Mouse (Mus musculus) kidney, adult 11 months (tissue): ENCODE results near the gene Terf2.
A peak's percentile ranks its signal among the peaks of the same experiment; 100 is the strongest.
"Not testable (repeated sequence)": the region's sequence is repeated elsewhere in the genome, so short reads cannot be mapped to it uniquely, and the experiment has no call there.

ENCODE experiments used
- DNase-seq: peaks from one replicate; pipeline ENCODE4 v3.0.0; 2022

Gene Terf2

GRCm38 (mm10) chr8:107114150-107115007 lies 18.0 kb upstream of the Terf2 start:
- no peak for DNase-seq

GRCm38 (mm10) chr8:107113209-107113608 lies 16.9 kb upstream of the Terf2 start:
- DNase-seq, result no peak

GRCm38 (mm10) chr8:107111340-107112105 lies 15.2 kb upstream of the Terf2 start:
- DNase-seq, result no peak

GRCm38 (mm10) chr8:107110629-107111330 lies 14.4 kb upstream of the Terf2 start:
- DNase-seq, result no peak

GRCm38 (mm10) chr8:107109816-107110435 lies 13.6 kb upstream of the Terf2 start:
- DNase-seq, result no peak

GRCm38 (mm10) chr8:107108978-107109720 lies 12.8 kb upstream of the Terf2 start:
- no peak for DNase-seq

- DNase-seq, result not testable (repeated sequence)
Observed at GRCm38 (mm10) chr8:107108089-107108488, 11.7 kb upstream of the Terf2 start.

GRCm38 (mm10) chr8:107104547-107104946 lies 8.2 kb upstream of the Terf2 start:
- no peak for DNase-seq

- no peak for DNase-seq
Observed at GRCm38 (mm10) chr8:107100635-107101034, 4.3 kb upstream of the Terf2 start.

GRCm38 (mm10) chr8:107095717-107096365 lies 506 bp downstream of the Terf2 start:
- no peak for DNase-seq

GRCm38 (mm10) chr8:107090531-107090930 lies 5.8 kb downstream of the Terf2 start:
- DNase-seq, result no peak

- no peak for DNase-seq
Observed at GRCm38 (mm10) chr8:107088526-107089063, 7.8 kb downstream of the Terf2 start.

GRCm38 (mm10) chr8:107086018-107086417 lies 10.3 kb downstream of the Terf2 start:
- no peak for DNase-seq

GRCm38 (mm10) chr8:107085358-107085757 lies 11.0 kb downstream of the Terf2 start:
- DNase-seq, result no peak

GRCm38 (mm10) chr8:107076239-107076888 lies 20.0 kb downstream of the Terf2 start:
- no peak for DNase-seq

GRCm38 (mm10) chr8:107074128-107074527 lies 22.2 kb downstream of the Terf2 start:
- DNase-seq, result no peak

- DNase-seq, result no peak
Observed at GRCm38 (mm10) chr8:107073706-107074105, 22.6 kb downstream of the Terf2 start.

GRCm38 (mm10) chr8:107065511-107066496 lies 30.5 kb downstream of the Terf2 start, which contains the start of gene Tmed6:
Gene Tmed6 (minus strand): TSS chr8:107065644.
- DNase-seq, result peak; percentile 89

GRCm38 (mm10) chr8:107062613-107063012 lies 33.7 kb downstream of the Terf2 start:
- no peak for DNase-seq
